Mouse (Mus musculus) midbrain, embryonic 14.5 days (tissue): Measurements from ENCODE around the gene Taok3. TPM values are rescaled to one million over a fixed set of nuclear protein-coding genes. Genes with fewer than 3 reads are reported as not detected.
A peak's percentile ranks its signal among the peaks of the same experiment; 100 is the strongest.

Experiments used
- ATAC-seq: fragments of 200-750 bp; cut with Nextera tagmentation; 2 replicates; pipeline ENCODE4 v1.8.0; 2017; ENCODE audit warnings: moderate number of reproducible peaks, moderate library complexity; ENCODE audit not compliant: low FRiP score, low TSS enrichment
- DNase-seq: peaks from one replicate; pipeline ENCODE4 v3.0.0-alpha.2; 2015
- H3K27ac ChIP-seq: fragments of 300-500 bp; sonication (generic); replicated peaks from 2 replicates; pipeline ENCODE4 v1.5.1; 2014; ENCODE audit warnings: mild to moderate bottlenecking, low read depth, low read length, moderate library complexity
- H3K27me3 ChIP-seq: fragments of 300-500 bp; sonication (generic); 2 replicates; pipeline ENCODE4 v1.6.1; 2014; ENCODE audit warnings: low read length, control low read depth, mixed read lengths; ENCODE audit not compliant: control insufficient read depth, insufficient read depth
- H3K36me3 ChIP-seq: fragments of 300-500 bp; sonication (generic); 2 replicates; pipeline ENCODE4 v1.6.1; 2014; ENCODE audit warnings: low read length, control low read depth; ENCODE audit not compliant: control insufficient read depth, insufficient read depth
- H3K4me1 ChIP-seq: fragments of 300-500 bp; sonication (generic); 2 replicates; pipeline ENCODE4 v1.6.1; 2014; ENCODE audit warnings: mild to moderate bottlenecking, antibody characterized with exemption, low read length, control low read depth; ENCODE audit not compliant: control insufficient read depth, insufficient read depth
- H3K4me2 ChIP-seq: fragments of 300-500 bp; sonication (generic); 2 replicates; pipeline ENCODE4 v1.6.1; 2014; ENCODE audit warnings: mild to moderate bottlenecking, low read length, moderate library complexity
- H3K4me3 ChIP-seq: fragments of 300-500 bp; sonication (generic); replicated peaks from 2 replicates; pipeline ENCODE4 v1.5.1; 2014; ENCODE audit warnings: low read depth, low read length
- H3K9ac ChIP-seq: fragments of 300-500 bp; sonication (generic); replicated peaks from 2 replicates; pipeline ENCODE4 v1.6.1; 2014; ENCODE audit warnings: mild to moderate bottlenecking, low read length, moderate library complexity
- H3K9me3 ChIP-seq: fragments of 300-500 bp; sonication (generic); 2 replicates; pipeline ENCODE4 v1.6.1; 2016; ENCODE audit warnings: low read length, control low read depth, mixed read lengths; ENCODE audit not compliant: control insufficient read depth
- WGBS: fragments of 180-500 bp; shearing (Covaris S2); extraction: QIAGEN DNeasy Blood & Tissue Kit; methylation state at CpG from one replicate; pipeline ENCODE4 v1.1.7; 2014; 5-methylcytosine and 5-hydroxymethylcytosine counted together
- polyA plus RNA-seq: library from polyadenylated mRNA; unstranded; fragments of >200 nt; fragmentation: Nextera tagmentation; extraction: Ambion mirVana; gene quantifications from 2 replicates; pipeline ENCODE4 v1.2.1, GENCODE M21; 2014

Taok3 gene
- polyA plus RNA-seq, result 50.3 and 52.6 TPM in 2 replicates

GRCm38 (mm10) chr5:117119777-117120488 lies at the start of gene Taok3:
Gene Taok3 (plus strand): TSS chr5:117120129.
- Histone ChIP-seq H3K27me3 (peaks cover 9% of the 10 kb centered on the region; the same call in 1 of the 2 replicates), H3K4me2 (peak within 1 kb of the TSS; percentile 96), H3K4me1 (peaks cover 11% of the 10 kb centered on the region), H3K9me3 (no peaks in the 10 kb centered on the region), H3K4me3 (peak within 1 kb of the TSS; percentile 68), H3K27ac (no peak within 1 kb of the TSS), H3K9ac (peak within 1 kb of the TSS; percentile 61), H3K36me3 (no peaks in the 10 kb centered on the region)
- DNase-seq (peak; percentile 99), ATAC-seq (peak; percentile 89)
- WGBS, result under 1% methylated on average over 74 of the region's 74 CpGs

- Histone ChIP-seq H3K36me3 (peaks cover 18% of the 10 kb centered on the region), H3K4me2 (peak overlapping the region; percentile 45), H3K9me3 (no peaks in the 10 kb centered on the region), H3K27me3 (peaks cover 6% of the 10 kb centered on the region; the same call in 1 of the 2 replicates), H3K4me1 (peaks cover 12% of the 10 kb centered on the region), H3K27ac (no peak overlapping the region), H3K4me3 (0 out of 2 replicates have a peak overlapping the region, but pooled peaks have one; percentile 12), H3K9ac (peak overlapping the region; percentile 16; the same call in 1 of the 2 replicates)
- 5% methylated on average over 13 of the region's 13 CpGs for whole genome bisulfite sequencing
- ATAC-seq (no peak), DNase-seq (peak; percentile 68)
Measured at GRCm38 (mm10) chr5:117087718-117088117, 32.2 kb upstream of the Taok3 start.

- no peak for DNase-seq
- H3K4me1 ChIP-seq, result peaks cover 12% of the 10 kb centered on the region
- no peaks in the 10 kb centered on the region for H3K9me3 ChIP-seq
- H3K9ac ChIP-seq, result no peak overlapping the region
- H3K27me3 ChIP-seq, result peaks cover 6% of the 10 kb centered on the region; the same call in 1 of the 2 replicates
- ATAC-seq, result no peak
- H3K4me3 ChIP-seq, result no peak overlapping the region
- WGBS, result 69% methylated on average over 3 of the region's 3 CpGs
- H3K36me3 ChIP-seq, result peaks cover 33% of the 10 kb centered on the region
- H3K27ac ChIP-seq, result no peak overlapping the region
- H3K4me2 ChIP-seq, result no peak overlapping the region
Measured at GRCm38 (mm10) chr5:117089147-117089546, 30.8 kb upstream of the Taok3 start.

- peaks cover 6% of the 10 kb centered on the region; the same call in 1 of the 2 replicates for H3K27me3 ChIP-seq
- ATAC-seq, result no peak
- H3K36me3 ChIP-seq, result peaks cover 39% of the 10 kb centered on the region
- no peak overlapping the region for H3K27ac ChIP-seq
- DNase-seq, result no peak
- 37% methylated on average over 6 of the region's 6 CpGs for WGBS
- H3K4me1 ChIP-seq, result peaks cover 12% of the 10 kb centered on the region
- H3K9ac ChIP-seq, result no peak overlapping the region
- H3K4me2 ChIP-seq, result no peak overlapping the region
- H3K4me3 ChIP-seq, result no peak overlapping the region
- no peaks in the 10 kb centered on the region for H3K9me3 ChIP-seq
Measured at GRCm38 (mm10) chr5:117089786-117090185, 30.1 kb upstream of the Taok3 start.

GRCm38 (mm10) chr5:117094431-117094830 lies 25.5 kb upstream of the Taok3 start:
- no peak overlapping the region for H3K27ac ChIP-seq
- H3K36me3 ChIP-seq, result peaks cover 70% of the 10 kb centered on the region
- no peaks in the 10 kb centered on the region for H3K9me3 ChIP-seq
- 47% methylated on average over 7 of the region's 7 CpGs for WGBS
- H3K4me3 ChIP-seq, result no peak overlapping the region
- H3K4me1 ChIP-seq, result no peaks in the 10 kb centered on the region
- H3K27me3 ChIP-seq, result no peaks in the 10 kb centered on the region
- no peak for ATAC-seq
- no peak overlapping the region for H3K9ac ChIP-seq
- peak; percentile 72 for DNase-seq
- no peak overlapping the region for H3K4me2 ChIP-seq

GRCm38 (mm10) chr5:117096716-117097115 lies 23.2 kb upstream of the Taok3 start:
- H3K4me3 ChIP-seq, result no peak overlapping the region
- no peaks in the 10 kb centered on the region for H3K9me3 ChIP-seq
- DNase-seq (peak; percentile 86), ATAC-seq (no peak)
- no peaks in the 10 kb centered on the region for H3K4me1 ChIP-seq
- H3K4me2 ChIP-seq, result no peak overlapping the region
- H3K36me3 ChIP-seq, result peaks cover 84% of the 10 kb centered on the region
- H3K27me3 ChIP-seq, result no peaks in the 10 kb centered on the region
- H3K27ac ChIP-seq, result no peak overlapping the region
- WGBS, result 54% methylated on average over 3 of the region's 3 CpGs
- H3K9ac ChIP-seq, result no peak overlapping the region

GRCm38 (mm10) chr5:117099008-117099407 lies 20.9 kb upstream of the Taok3 start:
- no peaks in the 10 kb centered on the region for H3K9me3 ChIP-seq
- ATAC-seq (no peak), DNase-seq (no peak)
- no peaks in the 10 kb centered on the region for H3K27me3 ChIP-seq
- 88% methylated on average over 5 of the region's 5 CpGs for WGBS
- peaks cover 84% of the 10 kb centered on the region for H3K36me3 ChIP-seq
- no peak overlapping the region for H3K9ac ChIP-seq
- no peak overlapping the region for H3K4me3 ChIP-seq
- no peak overlapping the region for H3K27ac ChIP-seq
- H3K4me1 ChIP-seq, result no peaks in the 10 kb centered on the region
- no peak overlapping the region for H3K4me2 ChIP-seq

- Histone ChIP-seq H3K4me3 (no peak overlapping the region), H3K36me3 (peaks cover 84% of the 10 kb centered on the region), H3K4me2 (no peak overlapping the region), H3K27ac (no peak overlapping the region), H3K9ac (no peak overlapping the region), H3K27me3 (no peaks in the 10 kb centered on the region), H3K9me3 (no peaks in the 10 kb centered on the region), H3K4me1 (no peaks in the 10 kb centered on the region)
- ATAC-seq, result no peak
- 89% methylated on average over 11 of the region's 11 CpGs for WGBS
- DNase-seq, result no peak
Measured at GRCm38 (mm10) chr5:117099742-117100141, 20.2 kb upstream of the Taok3 start.
